Mouse (Mus musculus): Measurements from ENCODE around the gene Nap1l4. TPM values are rescaled to one million over a fixed set of nuclear protein-coding genes. Genes with fewer than 3 reads are reported as not detected.

The Nap1l4 gene
- polyA plus RNA-seq, 1 experiment from 2014 or later = 348 TPM

DNA sequence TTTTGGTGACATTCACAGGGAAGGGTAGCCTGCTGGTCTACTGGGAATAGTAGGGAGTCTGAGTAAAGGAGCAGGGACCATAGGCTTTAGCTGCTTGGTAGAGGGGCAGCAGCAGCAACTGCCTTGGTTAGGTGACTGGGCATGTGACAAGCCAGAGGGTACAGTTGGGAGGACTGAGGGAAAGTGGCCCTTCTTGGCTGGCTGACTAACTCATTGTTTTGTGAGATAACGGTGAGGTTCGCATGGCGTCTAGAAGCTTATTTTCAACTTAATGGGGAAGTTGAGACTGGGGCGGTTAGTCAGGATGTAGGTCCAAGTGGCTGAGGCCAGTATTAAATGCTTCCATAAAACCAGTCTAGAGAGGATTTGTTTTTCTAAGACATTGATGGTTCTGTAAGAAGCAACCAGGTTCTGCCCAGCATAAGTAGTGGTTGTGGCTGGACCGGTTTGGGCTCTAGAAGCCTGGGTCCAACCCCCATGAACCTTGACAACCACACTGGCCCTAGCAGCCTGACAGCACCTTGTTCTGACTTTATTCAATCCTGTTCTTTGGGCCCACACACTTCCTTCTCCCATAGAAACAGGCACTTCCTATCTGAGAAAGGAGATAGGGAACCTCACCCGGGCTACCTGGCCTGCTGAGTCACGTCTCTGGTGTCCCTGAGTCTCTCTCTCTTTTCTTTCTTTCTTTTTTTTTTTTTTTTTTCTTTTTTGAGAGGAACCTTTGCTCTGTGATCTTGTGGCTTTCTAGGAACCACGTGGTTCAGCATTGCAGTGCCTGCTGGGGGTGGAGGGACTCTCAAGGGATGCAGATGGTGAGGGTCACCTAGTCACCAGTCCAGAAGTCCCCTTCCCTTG, 53.6 kb downstream of the Nap1l4 start:
- no peak for ATAC-seq (replicated peaks)
- no peaks in the 10 kb centered on the region for H3K36me3 ChIP-seq (replicated peaks)
- no peak overlapping the region for H3K4me3 ChIP-seq
- 81% methylated on average over 8 of the region's 8 CpGs for WGBS
- peaks cover 11% of the 10 kb centered on the region for H3K27me3 ChIP-seq (replicated peaks)
- H3K4me2 ChIP-seq = no peak overlapping the region
- H3K9me3 ChIP-seq = no peaks in the 10 kb centered on the region
- no peak overlapping the region for H3K9ac ChIP-seq
- H3K4me1 ChIP-seq = no peaks in the 10 kb centered on the region
- H3K27ac ChIP-seq = no peak overlapping the region

DNA sequence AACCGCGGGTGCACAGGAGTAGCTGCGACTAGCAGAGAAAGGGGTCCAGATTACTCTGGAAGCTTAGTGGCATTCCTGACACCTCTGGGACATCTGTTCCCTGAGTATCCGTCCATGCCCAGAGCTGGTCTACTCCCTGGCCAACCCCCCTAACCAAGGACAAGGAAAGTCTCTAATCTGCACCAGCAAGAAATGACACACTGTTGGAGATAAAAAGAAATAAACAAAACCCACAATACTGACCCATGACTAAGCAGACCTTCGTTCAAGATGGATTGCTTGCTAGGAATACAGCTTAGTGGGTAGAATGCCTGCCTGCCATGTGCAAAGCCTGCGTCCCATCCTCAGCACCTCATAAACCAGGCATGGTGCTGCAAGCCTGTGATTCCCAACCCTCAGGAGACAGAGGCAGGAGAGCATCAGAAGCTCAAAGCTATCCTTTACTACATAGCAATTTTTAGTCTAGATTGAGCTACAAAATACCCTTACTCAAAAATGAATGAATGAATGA, 55.2 kb downstream of the Nap1l4 start:
- Histone ChIP-seq H3K4me2 (no peak overlapping the region), H3K4me3 (no peak overlapping the region), H3K9me3 (no peaks in the 10 kb centered on the region), H3K27me3 (replicated peaks) (no peaks in the 10 kb centered on the region; the same call in 1 of the 2 replicates), H3K9ac (no peak overlapping the region), H3K4me1 (no peaks in the 10 kb centered on the region), H3K27ac (no peak overlapping the region), H3K36me3 (replicated peaks) (no peaks in the 10 kb centered on the region)
- WGBS = 92% methylated on average over 6 of the region's 6 CpGs
- ATAC-seq (replicated peaks) = no peak

DNA sequence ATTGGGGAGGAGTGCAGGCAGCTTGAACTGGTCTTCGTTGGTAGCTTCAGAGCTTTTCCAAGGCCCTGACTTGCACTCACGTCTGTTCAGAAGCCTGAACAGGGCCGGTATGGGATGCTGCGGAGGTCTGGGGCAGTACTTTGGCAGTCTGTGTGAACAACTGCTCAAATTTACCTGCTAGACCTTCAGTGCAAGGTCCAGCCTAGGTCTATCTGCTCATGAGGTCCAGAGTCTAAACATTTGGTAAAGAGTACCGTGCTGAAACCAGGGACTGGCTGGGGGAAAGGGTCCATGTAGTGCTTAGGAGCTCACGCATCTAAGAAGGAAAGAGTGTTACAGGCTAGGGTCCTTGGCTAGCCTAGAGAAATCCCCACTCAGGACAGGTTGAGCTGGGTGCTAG, 59.2 kb downstream of the Nap1l4 start:
- H3K27me3 ChIP-seq (replicated peaks) = no peaks in the 10 kb centered on the region
- no peak overlapping the region for H3K4me3 ChIP-seq
- no peak overlapping the region for H3K4me2 ChIP-seq
- 81% methylated on average over 6 of the region's 6 CpGs for WGBS
- no peak for ATAC-seq (replicated peaks)
- H3K9ac ChIP-seq = no peak overlapping the region
- no peaks in the 10 kb centered on the region for H3K36me3 ChIP-seq (replicated peaks)
- H3K4me1 ChIP-seq = no peaks in the 10 kb centered on the region
- H3K27ac ChIP-seq = no peak overlapping the region
- H3K9me3 ChIP-seq = no peaks in the 10 kb centered on the region

DNA sequence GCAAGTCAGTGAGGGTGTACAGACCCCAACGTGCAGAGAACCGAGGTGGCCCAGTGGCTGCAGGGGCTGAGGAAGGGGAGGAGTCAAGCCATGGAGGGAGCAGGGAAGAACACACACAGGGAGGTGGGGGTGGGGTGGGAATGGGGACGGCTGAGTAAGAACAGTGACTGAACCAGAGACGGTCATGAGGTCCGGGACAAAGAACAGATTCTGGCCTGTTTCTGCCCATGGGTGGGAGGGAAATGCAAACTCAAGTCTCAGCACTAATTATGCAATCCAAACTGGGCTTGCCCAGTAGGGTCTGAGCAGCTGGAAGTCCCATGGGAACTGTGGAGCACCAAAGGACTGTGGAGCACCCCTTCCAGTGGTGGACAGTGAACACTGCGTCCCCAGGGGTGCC, 66.4 kb downstream of the Nap1l4 start:
- Histone ChIP-seq H3K4me2 (no peak overlapping the region), H3K27ac (no peak overlapping the region), H3K27me3 (replicated peaks) (no peaks in the 10 kb centered on the region), H3K4me3 (no peak overlapping the region), H3K36me3 (replicated peaks) (no peaks in the 10 kb centered on the region), H3K4me1 (no peaks in the 10 kb centered on the region), H3K9ac (no peak overlapping the region), H3K9me3 (no peaks in the 10 kb centered on the region)
- 6% methylated on average over 6 of the region's 6 CpGs for WGBS
- no peak for ATAC-seq (replicated peaks)

DNA sequence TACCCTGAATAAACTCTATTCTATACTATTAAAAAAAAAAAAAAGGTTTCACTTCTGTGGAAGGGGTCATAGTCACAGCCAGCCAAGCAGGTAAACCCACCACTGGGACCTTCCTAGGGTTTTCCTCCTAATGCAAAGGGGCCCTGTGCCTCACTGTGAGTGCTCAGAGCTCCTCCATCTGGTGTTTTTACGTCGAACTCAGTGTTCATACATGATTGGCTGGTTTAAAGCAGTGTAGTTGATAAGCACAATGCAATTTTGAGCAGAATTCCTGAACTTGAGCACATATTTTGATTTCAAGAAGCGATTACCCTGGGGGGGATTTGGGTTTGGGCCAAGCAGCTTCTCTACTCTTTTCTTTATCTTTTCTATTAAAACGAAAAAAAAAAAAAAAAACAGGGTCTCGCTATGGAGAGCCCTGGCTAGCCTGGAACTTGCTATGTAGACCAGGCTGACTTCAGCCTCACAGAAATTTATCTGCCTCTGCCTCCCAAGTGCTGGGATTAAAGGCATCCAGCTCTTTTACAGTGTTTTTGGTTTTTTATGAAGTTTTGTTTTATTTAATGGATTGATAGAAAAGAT, 67.0 kb downstream of the Nap1l4 start:
- H3K27ac ChIP-seq = no peak overlapping the region

DNA sequence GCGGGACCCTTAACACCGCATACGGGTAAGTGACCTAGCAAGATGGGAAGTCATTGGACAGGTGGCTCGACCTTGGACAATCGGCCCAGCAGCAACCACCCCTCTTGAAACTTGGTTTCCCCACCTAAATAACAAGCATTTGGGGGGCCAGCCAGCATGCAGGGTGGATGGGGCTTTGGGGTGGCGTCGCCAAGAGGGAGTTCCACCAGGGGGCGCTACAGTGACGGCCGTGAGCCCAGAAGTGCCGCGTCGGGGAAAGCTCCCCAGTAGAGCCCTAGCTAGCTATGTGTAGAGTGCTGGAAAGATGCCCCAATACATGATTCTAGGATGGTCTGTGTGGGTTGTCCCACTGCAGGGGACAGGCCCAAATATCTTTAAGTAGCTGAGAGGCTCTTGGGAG, 68.4 kb downstream of the Nap1l4 start:
- Histone ChIP-seq H3K4me3 (no peak overlapping the region), H3K27ac (no peak overlapping the region), H3K9me3 (no peaks in the 10 kb centered on the region), H3K4me2 (no peak overlapping the region), H3K4me1 (no peaks in the 10 kb centered on the region), H3K27me3 (replicated peaks) (no peaks in the 10 kb centered on the region), H3K9ac (no peak overlapping the region), H3K36me3 (replicated peaks) (no peaks in the 10 kb centered on the region)
- WGBS = 35% methylated on average over 13 of the region's 13 CpGs
- no peak for ATAC-seq (replicated peaks)

More for the DNA sequence above, 67.0 kb downstream of the Nap1l4 start:
- ATAC-seq (replicated peaks) = no peak
- H3K4me2 ChIP-seq = no peak overlapping the region
- no peak overlapping the region for H3K9ac ChIP-seq
- no peak overlapping the region for H3K4me3 ChIP-seq
- H3K9me3 ChIP-seq = no peaks in the 10 kb centered on the region
- no peaks in the 10 kb centered on the region for H3K27me3 ChIP-seq (replicated peaks)
- 47% methylated on average over 5 of the region's 5 CpGs for WGBS
- H3K36me3 ChIP-seq (replicated peaks) = no peaks in the 10 kb centered on the region
- no peaks in the 10 kb centered on the region for H3K4me1 ChIP-seq

DNA sequence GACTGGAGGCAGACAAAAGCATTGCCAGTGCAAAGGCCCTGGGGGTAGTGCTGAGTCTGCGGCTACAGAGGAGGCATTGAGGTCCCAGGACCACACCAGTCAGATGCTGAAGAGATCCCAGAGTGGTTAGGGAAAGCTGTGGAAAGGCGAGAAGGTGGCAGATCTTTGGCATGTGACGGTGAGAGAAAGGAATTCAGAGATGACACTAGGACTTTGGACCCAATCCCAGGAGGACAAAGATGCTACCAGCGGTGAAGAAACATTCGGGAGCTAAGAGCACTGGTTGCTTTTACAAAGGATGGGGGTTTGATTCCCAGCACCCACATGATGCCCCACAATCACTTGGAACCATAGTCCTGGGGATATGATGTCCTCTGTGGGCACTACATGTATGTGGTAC, 71.1 kb downstream of the Nap1l4 start:
- no peaks in the 10 kb centered on the region for H3K27me3 ChIP-seq (replicated peaks)
- ATAC-seq (replicated peaks) = no peak
- H3K4me3 ChIP-seq = no peak overlapping the region
- H3K4me2 ChIP-seq = no peak overlapping the region
- no peaks in the 10 kb centered on the region for H3K36me3 ChIP-seq (replicated peaks)
- no peak overlapping the region for H3K27ac ChIP-seq
- WGBS = 86% methylated on average over 5 of the region's 5 CpGs
- no peaks in the 10 kb centered on the region for H3K4me1 ChIP-seq
- H3K9ac ChIP-seq = no peak overlapping the region
- no peaks in the 10 kb centered on the region for H3K9me3 ChIP-seq

DNA sequence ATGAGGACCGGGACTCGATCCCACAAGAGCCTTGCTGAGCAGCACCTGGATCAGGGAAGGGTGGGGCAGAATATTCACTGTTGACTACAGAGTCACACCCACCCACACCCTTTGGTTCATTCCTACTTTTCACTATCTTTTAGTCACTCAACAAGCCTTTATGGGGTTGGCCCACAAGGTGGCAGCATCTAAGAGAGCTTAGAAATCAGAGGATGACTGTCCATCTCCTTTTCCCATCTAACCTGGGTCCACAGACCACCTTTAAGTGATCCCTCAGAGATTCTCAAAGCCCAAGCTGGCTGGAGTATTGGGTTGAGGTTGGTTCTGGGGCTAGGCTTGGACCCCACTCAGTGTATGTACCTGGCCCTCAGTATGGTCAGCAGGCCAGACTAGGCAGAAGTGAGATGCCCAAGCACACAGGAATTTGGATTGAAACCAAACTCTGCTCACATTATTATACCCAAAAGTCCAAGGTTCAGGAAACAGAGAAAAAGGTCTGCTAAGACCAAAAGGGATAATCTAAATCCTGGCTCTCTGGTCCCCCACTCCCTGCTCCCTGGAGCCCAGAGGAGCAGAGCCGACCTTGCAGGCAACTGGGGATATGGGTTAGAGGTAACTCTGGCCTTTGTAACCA, 72.1 kb downstream of the Nap1l4 start:
- Histone ChIP-seq H3K4me1 (no peaks in the 10 kb centered on the region), H3K9me3 (no peaks in the 10 kb centered on the region), H3K27me3 (replicated peaks) (no peaks in the 10 kb centered on the region), H3K36me3 (replicated peaks) (no peaks in the 10 kb centered on the region), H3K9ac (no peak overlapping the region), H3K27ac (no peak overlapping the region), H3K4me2 (no peak overlapping the region), H3K4me3 (no peak overlapping the region)
- ATAC-seq (replicated peaks) = no peak
- WGBS = 82% methylated on average over 3 of the region's 3 CpGs

DNA sequence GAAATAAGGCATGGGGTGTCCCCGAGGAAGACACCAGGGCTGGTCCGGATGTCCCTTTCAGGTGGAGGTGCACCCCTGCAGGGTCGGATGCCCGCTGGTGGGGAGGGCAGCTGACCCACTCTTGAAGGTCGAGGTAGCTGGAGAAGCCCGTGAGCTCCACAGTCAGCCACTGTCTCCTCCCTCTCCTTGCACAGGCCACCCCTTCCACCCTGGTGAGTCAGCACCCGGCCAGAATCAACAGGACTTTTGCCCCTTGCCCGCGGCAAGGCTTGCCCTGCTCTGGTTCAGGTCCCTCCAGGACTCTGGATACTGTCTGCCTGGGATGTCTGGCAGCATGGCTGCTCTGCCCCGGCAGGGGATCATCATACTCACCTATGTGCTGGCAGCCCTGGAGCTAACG, 73.0 kb downstream of the Nap1l4 start:
- no peaks in the 10 kb centered on the region for H3K9me3 ChIP-seq
- no peaks in the 10 kb centered on the region for H3K36me3 ChIP-seq (replicated peaks)
- no peak overlapping the region for H3K4me2 ChIP-seq
- H3K9ac ChIP-seq = no peak overlapping the region
- H3K4me1 ChIP-seq = no peaks in the 10 kb centered on the region
- no peak for ATAC-seq (replicated peaks)
- no peak overlapping the region for H3K27ac ChIP-seq
- H3K4me3 ChIP-seq = no peak overlapping the region
- WGBS = 70% methylated on average over 11 of the region's 11 CpGs
- no peaks in the 10 kb centered on the region for H3K27me3 ChIP-seq (replicated peaks)

DNA sequence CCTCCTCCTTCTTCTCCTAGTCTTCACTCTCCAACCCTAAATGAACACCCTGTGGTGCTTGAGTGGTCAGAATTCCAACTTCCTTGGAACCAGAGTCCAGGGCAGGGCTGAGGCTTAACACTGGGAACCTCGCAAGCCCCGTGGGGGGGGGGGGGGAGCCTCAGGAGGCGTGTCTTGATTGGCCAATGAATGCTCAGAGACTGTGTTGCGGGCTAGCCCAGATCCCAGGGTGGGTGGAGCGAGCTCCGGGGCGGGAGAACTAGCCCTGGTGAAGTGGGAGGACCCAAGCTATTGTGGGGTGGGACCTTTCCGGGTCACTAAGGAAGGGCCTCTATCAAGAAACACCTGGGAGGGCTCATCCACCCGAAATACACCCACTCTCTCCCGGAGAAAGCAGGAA, 74.1 kb downstream of the Nap1l4 start:
- no peaks in the 10 kb centered on the region for H3K36me3 ChIP-seq (replicated peaks)
- no peak for ATAC-seq (replicated peaks)
- WGBS = 21% methylated on average over 10 of the region's 10 CpGs

DNA sequence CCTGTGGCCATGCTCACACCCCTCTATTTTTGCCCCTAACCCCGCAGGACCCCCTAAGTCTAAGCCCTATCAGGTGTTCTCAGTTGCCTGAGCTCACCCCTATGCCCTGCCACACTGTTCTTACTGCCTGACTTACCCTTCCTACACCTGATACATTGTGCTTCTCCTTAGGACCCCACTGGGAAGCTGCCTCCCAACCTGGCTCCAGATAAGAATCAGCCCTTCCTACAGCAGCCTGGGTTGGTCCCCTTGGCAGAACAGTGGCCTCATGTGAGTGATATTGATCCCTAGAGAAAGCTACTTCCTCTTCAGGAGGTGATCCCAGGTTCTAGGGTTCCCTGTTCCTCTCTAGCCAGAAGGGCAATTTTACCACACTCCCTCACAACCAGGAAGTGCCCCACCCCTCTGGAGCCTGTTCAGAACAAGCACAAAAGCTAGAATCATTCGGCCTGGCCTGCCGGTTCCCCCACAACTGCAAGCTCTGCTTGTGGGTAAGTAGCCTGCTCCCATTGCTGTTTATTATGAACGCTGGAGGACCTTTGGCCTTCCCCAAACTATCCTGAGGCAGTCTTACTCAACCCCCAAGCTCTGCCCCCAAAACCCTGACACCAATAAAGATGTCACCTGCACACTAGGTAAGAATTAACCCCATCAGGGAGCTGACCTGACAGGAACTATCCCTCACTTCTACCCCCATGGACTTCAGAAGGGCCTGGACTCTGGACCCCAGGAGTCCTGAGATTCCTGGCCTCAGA, 75.4 kb downstream of the Nap1l4 start, which contains the start of gene Slc22a18:
Gene Slc22a18, plus strand, starts transcription at position 390 of the 755 bp plus-strand sequence.
- Histone ChIP-seq H3K27me3 (replicated peaks) (no peaks in the 10 kb centered on the region), H3K4me2 (no peak within 1 kb of the TSS), H3K9me3 (no peaks in the 10 kb centered on the region), H3K4me3 (no peak within 1 kb of the TSS), H3K27ac (no peak within 1 kb of the TSS), H3K4me1 (peaks cover 4% of the 10 kb centered on the region; the same call in 1 of the 2 replicates), H3K9ac (no peak within 1 kb of the TSS), H3K36me3 (replicated peaks) (no peaks in the 10 kb centered on the region)
- ATAC-seq (replicated peaks) = no peak
- WGBS = 49% methylated on average over 4 of the region's 4 CpGs

More for the DNA sequence above, 74.1 kb downstream of the Nap1l4 start:
- no peak overlapping the region for H3K4me2 ChIP-seq
- peaks cover 1% of the 10 kb centered on the region; the same call in 1 of the 2 replicates for H3K4me1 ChIP-seq
- H3K27ac ChIP-seq = no peak overlapping the region
- no peak overlapping the region for H3K4me3 ChIP-seq
- H3K9me3 ChIP-seq = no peaks in the 10 kb centered on the region
- no peak overlapping the region for H3K9ac ChIP-seq
- no peaks in the 10 kb centered on the region for H3K27me3 ChIP-seq (replicated peaks)

DNA sequence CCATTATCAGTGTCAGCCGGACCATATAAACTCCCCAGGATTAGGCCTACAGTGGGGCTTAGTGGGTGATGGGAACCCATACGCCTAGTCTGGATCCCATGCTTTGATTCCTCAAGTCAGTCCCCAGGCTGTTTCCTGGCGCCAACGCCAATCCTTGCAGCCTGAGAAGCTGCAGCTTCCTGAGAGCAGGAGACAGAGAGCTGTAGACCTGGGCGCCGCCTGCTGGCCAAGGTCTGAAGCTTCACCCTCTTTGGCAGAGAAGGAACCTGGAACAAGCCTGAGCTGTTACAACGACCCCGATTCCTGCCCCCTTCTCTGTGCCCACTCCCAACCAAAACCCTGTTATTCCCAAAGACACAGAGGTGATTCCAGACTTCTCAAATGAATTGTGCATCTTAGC, 79.0 kb downstream of the Nap1l4 start:
- WGBS = 17% methylated on average over 8 of the region's 8 CpGs
- Histone ChIP-seq H3K9ac (no peak overlapping the region), H3K4me3 (no peak overlapping the region), H3K4me2 (no peak overlapping the region), H3K36me3 (replicated peaks) (no peaks in the 10 kb centered on the region), H3K27me3 (replicated peaks) (no peaks in the 10 kb centered on the region), H3K4me1 (peaks cover 19% of the 10 kb centered on the region), H3K27ac (no peak overlapping the region), H3K9me3 (no peaks in the 10 kb centered on the region)
- 0 out of 2 replicates have a peak, but pooled peaks have one; percentile 40 for ATAC-seq (replicated peaks)
